Mouse (Mus musculus): ENCODE data around the gene Prrc2b.

DNA sequence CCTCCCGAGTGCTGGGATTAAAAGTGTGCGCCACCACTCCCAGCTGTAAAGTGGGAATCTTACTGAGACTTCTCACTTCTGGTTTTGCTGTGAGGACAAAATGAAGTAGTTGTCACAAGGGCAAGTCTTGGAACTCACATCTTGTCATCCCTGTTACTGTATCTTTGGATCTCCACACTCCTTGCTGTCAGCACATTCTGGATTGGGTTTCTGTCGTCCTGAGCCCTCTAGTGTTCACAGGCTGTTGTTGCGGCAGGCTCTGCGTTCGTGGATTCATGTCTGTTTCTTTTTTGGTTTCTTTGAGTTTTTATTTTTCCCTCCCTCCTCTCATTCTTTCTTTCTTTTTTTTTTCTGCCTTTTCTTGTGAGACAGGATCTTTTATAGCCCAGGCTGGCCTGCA is 20.4 kb upstream of the Prrc2b start:
- peak; percentile 61; the same call in 1 of the 2 replicates for TF ChIP-seq CTCF (IDR thresholded peaks at IDR 0.05; ENCODE audit: control insufficient read depth, insufficient read depth, insufficient replicate concordance, low read depth, low read length)
- TF ChIP-seq POLR2A (IDR thresholded peaks at IDR 0.05; ENCODE audit: control insufficient read depth, low read depth, low read length): no peak

All from testis, adult 2 months (tissue).